Mouse (Mus musculus): ENCODE measurements at regions not wholly inside any gene's neighbourhood (a gene's known extent, or its start where the extent isn't known, plus 50 kb on each side); places are given as distances from the start of the nearest gene placed in this dataset.

DNA sequence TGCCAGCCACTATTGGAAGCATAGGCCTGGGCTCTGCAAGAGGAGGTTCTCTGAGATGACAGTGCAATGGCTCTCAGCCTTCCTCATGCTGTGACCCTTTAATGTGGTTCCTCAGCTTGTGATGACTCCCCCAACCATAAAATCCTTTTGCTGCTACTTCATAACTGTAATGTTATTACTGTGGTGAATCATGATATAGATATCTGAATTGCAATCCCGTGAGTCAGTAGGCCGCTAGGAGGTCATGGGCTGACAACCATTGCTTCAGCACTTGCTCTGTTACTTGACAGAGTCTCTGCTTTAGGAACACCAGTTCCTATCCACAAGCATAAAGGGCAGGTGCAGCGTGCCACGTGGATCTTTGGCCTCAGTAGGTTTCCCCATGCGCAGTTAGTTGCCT lies 69.8 kb upstream of the Vps8 start:
- H3K4me1 ChIP-seq (ENCODE audit: control insufficient read depth, insufficient read depth, low read length), result no peaks in the 10 kb centered on the region
- H3K27me3 ChIP-seq (replicated peaks; ENCODE audit: control insufficient read depth, insufficient read depth, low read length), result no peaks in the 10 kb centered on the region
- no peak overlapping the region for H3K27ac ChIP-seq (ENCODE audit: insufficient read depth, low read depth, low read length)
- 56% methylated on average over 5 of the region's 5 CpGs for WGBS
- DNase-seq, result no peak
- no peak overlapping the region for H3K4me3 ChIP-seq (ENCODE audit: insufficient read depth, low read depth, low read length)
- H3K36me3 ChIP-seq (ENCODE audit: control insufficient read depth, insufficient read depth, low read length), result no peaks in the 10 kb centered on the region
- TF ChIP-seq POLR2A (IDR thresholded peaks at IDR 0.05; ENCODE audit: low read depth, low read length), result no peak
- no peak for TF ChIP-seq CTCF (conservative IDR thresholded peaks at IDR 0.05; ENCODE audit: insufficient read depth, insufficient read length, low read depth, low read length)

DNA sequence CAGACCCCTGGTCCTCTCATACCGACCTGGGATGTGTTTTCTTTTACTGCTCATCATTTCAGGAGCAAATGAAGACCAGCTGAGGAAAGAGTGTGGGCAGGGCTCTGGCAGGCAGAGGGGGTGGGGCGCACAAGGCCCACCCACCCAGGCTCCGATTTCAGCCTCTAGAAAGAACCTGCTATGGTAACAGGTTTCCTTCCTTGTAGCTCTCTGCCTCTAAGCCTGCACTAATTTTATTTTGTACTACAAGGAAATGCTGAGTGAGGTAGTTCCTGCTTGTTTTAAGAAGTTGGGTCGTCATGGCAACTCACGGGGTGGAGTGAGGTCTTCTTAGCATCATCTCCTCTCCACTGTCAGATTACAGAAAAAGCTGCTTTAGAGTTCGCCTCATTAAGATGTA lies 69.4 kb upstream of the Vps8 start:
- Histone ChIP-seq H3K27me3 (replicated peaks; ENCODE audit: control insufficient read depth, insufficient read depth, low read length) (no peaks in the 10 kb centered on the region), H3K4me3 (ENCODE audit: insufficient read depth, low read depth, low read length) (no peak overlapping the region), H3K27ac (ENCODE audit: insufficient read depth, low read depth, low read length) (no peak overlapping the region), H3K4me1 (ENCODE audit: control insufficient read depth, insufficient read depth, low read length) (no peaks in the 10 kb centered on the region), H3K36me3 (ENCODE audit: control insufficient read depth, insufficient read depth, low read length) (no peaks in the 10 kb centered on the region)
- TF ChIP-seq POLR2A (IDR thresholded peaks at IDR 0.05; ENCODE audit: low read depth, low read length), result no peak
- no peak for TF ChIP-seq CTCF (conservative IDR thresholded peaks at IDR 0.05; ENCODE audit: insufficient read depth, insufficient read length, low read depth, low read length)
- DNase-seq, result no peak
- 16% methylated on average over 6 of the region's 6 CpGs for WGBS

DNA sequence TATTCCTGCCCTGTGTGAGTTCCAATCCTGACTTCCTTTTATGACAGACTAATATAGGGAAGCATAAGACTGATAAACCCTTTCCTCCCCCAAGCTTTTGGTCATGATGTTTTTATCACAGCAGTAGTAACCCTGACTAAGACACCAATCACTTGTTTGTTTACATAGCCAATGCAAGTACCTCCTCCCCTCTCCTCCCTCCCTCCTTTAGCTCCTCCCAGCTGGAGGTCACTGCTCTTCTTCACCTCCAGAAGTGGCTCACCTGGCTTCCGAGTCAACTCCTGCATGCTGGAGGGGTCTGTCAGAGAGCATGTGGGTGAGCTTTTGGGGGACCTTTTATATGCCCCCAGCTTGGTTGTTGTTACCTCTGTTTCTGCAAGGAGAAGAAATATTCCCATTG lies 67.3 kb upstream of the Vps8 start:
- 81% methylated on average over 1 of the region's 1 CpGs for WGBS
- no peaks in the 10 kb centered on the region for H3K36me3 ChIP-seq (ENCODE audit: control insufficient read depth, insufficient read depth, low read length)
- no peaks in the 10 kb centered on the region for H3K4me1 ChIP-seq (ENCODE audit: control insufficient read depth, insufficient read depth, low read length)
- H3K4me3 ChIP-seq (ENCODE audit: insufficient read depth, low read depth, low read length), result no peak overlapping the region
- no peak for DNase-seq
- no peaks in the 10 kb centered on the region for H3K27me3 ChIP-seq (replicated peaks; ENCODE audit: control insufficient read depth, insufficient read depth, low read length)
- TF ChIP-seq POLR2A (IDR thresholded peaks at IDR 0.05; ENCODE audit: low read depth, low read length), result no peak
- TF ChIP-seq CTCF (conservative IDR thresholded peaks at IDR 0.05; ENCODE audit: insufficient read depth, insufficient read length, low read depth, low read length), result no peak
- H3K27ac ChIP-seq (ENCODE audit: insufficient read depth, low read depth, low read length), result no peak overlapping the region

DNA sequence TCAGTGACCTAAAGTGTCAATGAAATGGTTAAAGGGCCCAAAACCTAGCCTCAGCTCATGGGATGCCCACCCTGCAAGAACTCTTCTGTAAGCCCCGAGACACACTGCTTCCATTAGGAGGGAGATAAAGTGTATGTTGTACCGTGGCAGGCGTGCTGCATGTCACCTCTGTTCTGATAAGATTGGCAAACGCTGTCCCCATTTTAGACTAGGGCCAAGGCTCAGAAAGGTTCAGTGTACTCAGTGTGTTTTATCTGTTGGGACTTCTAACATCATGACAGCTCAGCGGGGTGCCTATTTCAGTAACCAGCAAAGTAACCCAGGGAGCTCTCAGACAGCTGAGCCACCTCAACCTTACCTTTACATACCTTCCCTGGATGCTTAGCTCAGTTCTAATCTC lies 65.5 kb upstream of the Vps8 start:
- Histone ChIP-seq H3K4me1 (ENCODE audit: control insufficient read depth, insufficient read depth, low read length) (no peaks in the 10 kb centered on the region), H3K4me3 (ENCODE audit: insufficient read depth, low read depth, low read length) (no peak overlapping the region), H3K27ac (ENCODE audit: insufficient read depth, low read depth, low read length) (no peak overlapping the region), H3K27me3 (replicated peaks; ENCODE audit: control insufficient read depth, insufficient read depth, low read length) (no peaks in the 10 kb centered on the region), H3K36me3 (ENCODE audit: control insufficient read depth, insufficient read depth, low read length) (no peaks in the 10 kb centered on the region)
- no peak for TF ChIP-seq CTCF (conservative IDR thresholded peaks at IDR 0.05; ENCODE audit: insufficient read depth, insufficient read length, low read depth, low read length)
- no peak for TF ChIP-seq POLR2A (IDR thresholded peaks at IDR 0.05; ENCODE audit: low read depth, low read length)
- DNase-seq, result no peak
- WGBS, result 78% methylated on average over 5 of the region's 5 CpGs

DNA sequence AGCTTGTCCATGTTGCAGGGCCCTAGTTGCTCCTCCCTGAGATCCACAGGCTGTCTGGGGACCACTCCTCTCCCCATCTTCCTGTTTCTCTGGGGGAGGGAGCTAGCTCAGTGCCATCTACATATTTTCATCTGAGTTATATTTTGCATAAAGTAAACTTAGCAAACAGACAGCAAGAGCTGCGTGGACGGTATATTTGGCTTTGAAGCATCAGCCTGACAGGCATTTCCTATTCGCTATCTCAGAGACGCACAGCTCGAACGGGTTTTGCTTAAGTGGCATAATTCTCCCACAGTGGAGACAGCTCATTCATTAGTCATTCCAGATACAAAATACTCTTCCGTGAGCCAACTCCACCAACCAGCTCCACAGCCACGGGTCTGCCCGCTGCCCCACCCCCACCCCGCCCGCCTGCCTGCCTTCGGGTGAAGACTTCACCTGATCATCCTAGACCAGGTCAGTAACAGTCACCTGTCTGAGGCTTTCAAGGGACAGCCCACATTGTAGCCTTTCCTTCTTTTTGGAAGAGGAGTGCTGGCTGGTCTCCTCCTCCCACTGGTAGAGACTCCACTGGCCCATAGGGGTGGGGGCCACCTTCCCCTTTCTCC lies 64.5 kb upstream of the Vps8 start:
- Histone ChIP-seq H3K4me1 (ENCODE audit: control insufficient read depth, insufficient read depth, low read length) (no peaks in the 10 kb centered on the region), H3K27me3 (replicated peaks; ENCODE audit: control insufficient read depth, insufficient read depth, low read length) (no peaks in the 10 kb centered on the region), H3K4me3 (ENCODE audit: insufficient read depth, low read depth, low read length) (no peak overlapping the region), H3K27ac (ENCODE audit: insufficient read depth, low read depth, low read length) (no peak overlapping the region), H3K36me3 (ENCODE audit: control insufficient read depth, insufficient read depth, low read length) (no peaks in the 10 kb centered on the region)
- WGBS, result 62% methylated on average over 12 of the region's 12 CpGs
- DNase-seq, result no peak
- no peak for TF ChIP-seq POLR2A (IDR thresholded peaks at IDR 0.05; ENCODE audit: low read depth, low read length)
- no peak for TF ChIP-seq CTCF (conservative IDR thresholded peaks at IDR 0.05; ENCODE audit: insufficient read depth, insufficient read length, low read depth, low read length)

DNA sequence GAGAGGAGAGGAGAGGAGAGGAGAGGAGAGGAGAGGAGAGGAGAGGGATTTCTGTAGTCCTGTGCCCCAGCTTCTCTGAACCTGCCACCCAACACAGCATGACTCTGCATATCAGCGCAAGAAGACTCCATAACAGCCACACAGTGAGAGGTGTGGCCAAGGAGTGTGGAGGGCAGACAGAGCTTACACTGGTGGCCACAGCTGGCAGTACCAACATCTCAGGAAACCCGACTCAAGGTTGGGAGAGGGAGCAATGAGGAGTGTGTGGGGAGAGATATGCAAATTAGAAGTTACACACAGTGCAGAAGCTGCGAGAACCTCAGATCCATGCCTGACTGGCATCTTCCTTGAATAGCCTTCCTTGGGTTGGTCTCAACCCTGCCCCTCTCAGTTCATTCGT lies 63.5 kb upstream of the Vps8 start:
- Histone ChIP-seq H3K27me3 (replicated peaks; ENCODE audit: control insufficient read depth, insufficient read depth, low read length) (no peaks in the 10 kb centered on the region), H3K36me3 (ENCODE audit: control insufficient read depth, insufficient read depth, low read length) (no peaks in the 10 kb centered on the region), H3K27ac (ENCODE audit: insufficient read depth, low read depth, low read length) (no peak overlapping the region), H3K4me3 (ENCODE audit: insufficient read depth, low read depth, low read length) (no peak overlapping the region), H3K4me1 (ENCODE audit: control insufficient read depth, insufficient read depth, low read length) (no peaks in the 10 kb centered on the region)
- no peak for TF ChIP-seq POLR2A (IDR thresholded peaks at IDR 0.05; ENCODE audit: low read depth, low read length)
- no peak for TF ChIP-seq CTCF (conservative IDR thresholded peaks at IDR 0.05; ENCODE audit: insufficient read depth, insufficient read length, low read depth, low read length)
- DNase-seq, result no peak
- WGBS, result 56% methylated on average over 4 of the region's 4 CpGs

DNA sequence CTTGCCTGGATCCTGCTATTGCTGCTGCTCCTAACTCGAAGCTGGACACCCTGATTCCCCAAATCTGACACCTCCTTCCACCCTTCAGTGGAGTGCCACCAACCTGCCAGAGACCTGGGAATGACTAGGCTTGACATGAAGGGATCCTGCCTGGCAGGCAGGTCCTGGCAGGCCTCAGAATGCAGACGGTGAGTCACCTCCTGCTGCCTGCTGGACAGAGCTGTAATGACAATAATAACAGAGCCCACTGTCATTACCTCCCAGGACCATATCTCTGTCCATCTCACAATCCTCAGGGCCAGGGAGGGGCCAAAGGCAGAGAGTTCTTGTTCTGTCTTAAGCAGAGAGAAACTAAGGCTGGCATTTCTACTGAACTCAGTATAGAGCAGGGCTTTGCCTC lies 61.5 kb upstream of the Vps8 start:
- TF ChIP-seq CTCF (conservative IDR thresholded peaks at IDR 0.05; ENCODE audit: insufficient read depth, insufficient read length, low read depth, low read length), result no peak
- no peak for TF ChIP-seq POLR2A (IDR thresholded peaks at IDR 0.05; ENCODE audit: low read depth, low read length)
- Histone ChIP-seq H3K36me3 (ENCODE audit: control insufficient read depth, insufficient read depth, low read length) (no peaks in the 10 kb centered on the region), H3K4me3 (ENCODE audit: insufficient read depth, low read depth, low read length) (no peak overlapping the region), H3K27me3 (replicated peaks; ENCODE audit: control insufficient read depth, insufficient read depth, low read length) (no peaks in the 10 kb centered on the region), H3K4me1 (ENCODE audit: control insufficient read depth, insufficient read depth, low read length) (no peaks in the 10 kb centered on the region), H3K27ac (ENCODE audit: insufficient read depth, low read depth, low read length) (no peak overlapping the region)
- DNase-seq, result no peak
- WGBS, result 35% methylated on average over 2 of the region's 2 CpGs
